Mouse (Mus musculus) hindbrain, embryonic 15.5 days (tissue): ENCODE measurements around the gene Hist1h3a. TPM values are rescaled to one million over a fixed set of nuclear protein-coding genes. Genes with fewer than 3 reads are reported as not detected.
"Not testable (repeated sequence)": the region's sequence is repeated elsewhere in the genome, so short reads cannot be mapped to it uniquely, and the experiment has no call there.

Source experiments
- ATAC-seq: fragments of 200-750 bp; cut with Nextera tagmentation; 2 replicates; pipeline ENCODE4 v1.8.0; 2017; ENCODE audit warnings: low read depth, moderate number of reproducible peaks, moderate TSS enrichment; ENCODE audit not compliant: low FRiP score
- H3K27ac ChIP-seq: fragments of 300-500 bp; sonication (generic); replicated peaks from 2 replicates; pipeline ENCODE4 v1.5.1; 2015; ENCODE audit warnings: mild to moderate bottlenecking, inconsistent platforms
- H3K27me3 ChIP-seq: fragments of 300-500 bp; sonication (generic); 2 replicates; pipeline ENCODE4 v1.6.1; 2015; ENCODE audit warnings: control low read depth, inconsistent platforms
- H3K36me3 ChIP-seq: fragments of 300-500 bp; sonication (generic); 2 replicates; pipeline ENCODE4 v1.6.1; 2015; ENCODE audit warnings: control low read depth, inconsistent platforms
- H3K4me1 ChIP-seq: fragments of 300-500 bp; sonication (generic); replicated peaks from 2 replicates; pipeline ENCODE4 v1.6.1; 2015; ENCODE audit warnings: control low read depth, inconsistent platforms
- H3K4me2 ChIP-seq: fragments of 300-500 bp; sonication (generic); 2 replicates; pipeline ENCODE4 v1.6.1; 2015; ENCODE audit warnings: moderate library complexity, mild to moderate bottlenecking, inconsistent platforms
- H3K4me3 ChIP-seq: fragments of 300-500 bp; sonication (generic); 2 replicates; pipeline ENCODE4 v1.5.1; 2015; ENCODE audit warnings: mild to moderate bottlenecking, inconsistent platforms
- H3K9ac ChIP-seq: fragments of 300-500 bp; sonication (generic); 2 replicates; pipeline ENCODE4 v1.6.1; 2015; ENCODE audit warnings: inconsistent platforms
- H3K9me3 ChIP-seq: fragments of 300-500 bp; sonication (generic); 2 replicates; pipeline ENCODE4 v1.6.1; 2016; ENCODE audit warnings: control low read depth, inconsistent platforms
- WGBS: fragments of 180-500 bp; shearing (Covaris S2); methylation state at CpG from one replicate; pipeline ENCODE4 v1.1.7; 2015; 5-methylcytosine and 5-hydroxymethylcytosine counted together
- polyA plus RNA-seq: library from polyadenylated mRNA; unstranded; fragments of >200 nt; fragmentation: Nextera tagmentation; extraction: Ambion mirVana; gene quantifications from 2 replicates; pipeline ENCODE4 v1.2.1, GENCODE M21; 2015

Gene Hist1h3a
- polyA plus RNA-seq, 1 experiment from 2014 or later = 0.35 TPM

DNA sequence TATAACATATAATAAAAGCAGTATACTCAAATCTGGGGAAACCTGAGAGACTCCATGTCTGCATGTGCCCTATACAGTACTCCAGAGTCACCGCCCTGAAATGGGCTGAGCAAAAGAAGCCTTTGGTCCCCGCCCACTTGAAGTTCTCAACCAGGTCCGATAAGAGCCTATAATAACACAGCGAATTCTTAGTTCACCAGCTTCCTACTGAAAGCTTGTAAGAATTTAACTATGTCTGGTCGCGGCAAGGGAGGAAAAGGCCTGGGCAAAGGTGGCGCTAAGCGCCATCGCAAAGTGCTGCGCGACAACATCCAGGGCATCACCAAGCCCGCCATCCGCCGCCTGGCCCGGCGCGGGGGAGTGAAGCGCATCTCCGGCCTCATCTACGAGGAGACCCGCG lies 5.4 kb downstream of the Hist1h3a start, which contains the start of gene Hist1h4b:
TSS of gene Hist1h4b (plus strand) at position 224 of the 400 bp plus-strand sequence.
- Histone ChIP-seq H3K4me3 (peak within 1 kb of the TSS; percentile 42), H3K36me3 (no peaks in the 10 kb centered on the region), H3K4me1 (peaks cover 24% of the 10 kb centered on the region), H3K27ac (peak within 1 kb of the TSS; percentile 90), H3K9me3 (no peaks in the 10 kb centered on the region), H3K27me3 (no peaks in the 10 kb centered on the region), H3K4me2 (peak within 1 kb of the TSS; percentile 73), H3K9ac (peak within 1 kb of the TSS; percentile 28)
- under 1% methylated on average over 20 of the region's 22 CpGs for WGBS
- peak; percentile 78 for ATAC-seq

DNA sequence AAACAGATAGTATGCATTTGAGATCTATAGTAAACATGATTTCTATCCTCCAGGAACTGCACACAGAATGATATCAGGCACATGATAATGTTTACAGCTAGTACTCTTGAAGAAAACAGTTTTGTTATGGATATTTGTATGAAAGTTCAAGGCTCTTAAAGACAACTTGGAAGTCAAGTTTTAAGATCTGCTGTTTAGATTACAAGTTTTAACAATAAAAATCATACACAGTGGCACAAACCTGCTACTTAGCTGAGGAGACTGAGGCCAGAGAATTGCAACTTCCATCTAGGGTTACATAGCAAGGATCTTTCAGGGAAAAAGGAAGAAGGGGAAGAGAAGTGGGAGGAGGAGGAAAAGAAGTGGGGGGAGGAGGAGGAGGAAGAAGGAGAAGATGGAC lies 7.2 kb downstream of the Hist1h3a start:
- no peaks in the 10 kb centered on the region for H3K9me3 ChIP-seq
- peaks cover 19% of the 10 kb centered on the region for H3K4me1 ChIP-seq
- no peaks in the 10 kb centered on the region for H3K27me3 ChIP-seq
- no peak overlapping the region for H3K4me2 ChIP-seq
- H3K36me3 ChIP-seq = no peaks in the 10 kb centered on the region
- no peak overlapping the region for H3K4me3 ChIP-seq
- no peak overlapping the region for H3K9ac ChIP-seq
- no peak overlapping the region for H3K27ac ChIP-seq
- no peak for ATAC-seq

DNA sequence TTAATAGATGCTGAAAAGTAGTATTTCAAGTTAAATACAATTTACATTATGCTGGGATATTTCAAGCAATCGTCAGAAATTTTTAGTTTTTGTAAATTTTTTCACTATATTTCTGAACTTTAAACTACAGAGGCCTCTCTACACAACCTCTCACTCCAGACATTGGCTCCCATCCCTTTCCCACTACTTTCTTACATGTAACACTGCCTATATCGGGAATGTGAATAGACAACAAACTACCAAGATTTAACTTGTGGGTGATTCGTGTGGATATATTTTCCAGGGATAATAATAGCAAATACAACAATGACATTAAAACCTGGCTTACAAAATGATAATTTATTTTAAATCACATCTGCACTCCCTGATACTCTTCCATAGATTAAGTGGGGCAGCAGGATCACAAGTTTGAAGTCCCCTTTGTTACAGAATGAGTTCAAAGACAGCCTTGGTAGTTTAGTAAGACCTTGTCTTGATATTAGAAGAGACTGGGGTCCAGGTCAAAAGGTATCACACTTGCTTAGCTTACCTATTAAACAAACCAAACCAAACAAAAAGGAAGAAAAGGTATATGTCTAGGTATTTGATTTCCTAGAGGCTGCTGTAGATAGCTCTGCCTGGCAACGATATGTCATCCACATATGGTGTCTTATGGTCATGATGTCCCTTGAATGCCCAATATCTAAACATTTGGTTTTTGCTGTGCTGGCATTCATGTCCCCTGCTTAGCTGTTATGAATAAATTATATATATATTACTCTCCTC lies 8.7 kb downstream of the Hist1h3a start:
- H3K27ac ChIP-seq = no peak overlapping the region
- no peaks in the 10 kb centered on the region for H3K27me3 ChIP-seq
- no peaks in the 10 kb centered on the region for H3K9me3 ChIP-seq
- H3K36me3 ChIP-seq = no peaks in the 10 kb centered on the region
- no peak overlapping the region for H3K9ac ChIP-seq
- H3K4me1 ChIP-seq = peaks cover 15% of the 10 kb centered on the region
- no peak for ATAC-seq
- WGBS = 64% methylated on average over 4 of the region's 4 CpGs
- H3K4me2 ChIP-seq = 0 out of 2 replicates have a peak overlapping the region, but pooled peaks have one; percentile 87
- no peak overlapping the region for H3K4me3 ChIP-seq

- Histone ChIP-seq H3K9ac (0 out of 2 replicates have a peak overlapping the region, but pooled peaks have one; percentile 19), H3K27me3 (no peaks in the 10 kb centered on the region), H3K4me3 (peak overlapping the region; percentile 19), H3K27ac (no peak overlapping the region), H3K4me2 (peak overlapping the region; percentile 87), H3K4me1 (peaks cover 21% of the 10 kb centered on the region), H3K36me3 (no peaks in the 10 kb centered on the region), H3K9me3 (no peaks in the 10 kb centered on the region)
- ATAC-seq = no peak
- WGBS = 3% methylated on average over 6 of the region's 6 CpGs
Measured at GRCm38 (mm10) chr13:23752742-23753172, 9.4 kb downstream of the Hist1h3a start.

DNA sequence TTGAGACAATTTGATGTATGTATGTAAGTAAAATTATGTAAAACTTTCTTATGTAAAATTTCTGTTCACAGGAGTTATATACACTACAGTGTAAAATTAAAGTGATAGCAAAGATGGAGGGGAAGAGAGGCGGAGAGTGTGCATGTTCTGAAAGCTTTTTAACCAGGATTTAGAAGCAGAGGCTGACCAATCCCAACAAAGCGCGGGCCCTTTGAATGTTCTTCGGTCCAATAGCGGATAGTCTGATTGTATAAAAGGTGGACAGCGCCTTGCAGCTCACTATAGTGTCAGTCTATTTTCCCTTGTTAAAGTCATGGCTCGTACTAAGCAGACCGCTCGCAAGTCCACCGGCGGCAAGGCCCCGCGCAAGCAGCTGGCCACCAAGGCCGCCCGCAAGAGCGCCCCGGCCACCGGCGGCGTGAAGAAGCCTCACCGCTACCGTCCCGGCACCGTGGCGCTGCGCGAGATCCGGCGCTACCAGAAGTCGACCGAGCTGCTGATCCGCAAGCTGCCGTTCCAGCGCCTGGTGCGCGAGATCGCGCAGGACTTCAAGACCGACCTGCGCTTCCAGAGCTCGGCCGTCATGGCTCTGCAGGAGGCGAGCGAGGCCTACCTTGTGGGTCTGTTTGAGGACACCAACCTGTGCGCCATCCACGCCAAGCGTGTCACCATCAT lies 10.0 kb downstream of the Hist1h3a start, which contains the start of gene Hist1h3b:
TSS of gene Hist1h3b (plus strand) at position 201 of the 675 bp plus-strand sequence.
- peak within 1 kb of the TSS; percentile 46 for H3K9ac ChIP-seq
- peaks cover 21% of the 10 kb centered on the region for H3K4me1 ChIP-seq
- H3K36me3 ChIP-seq, H3K9me3 ChIP-seq, H3K27me3 ChIP-seq: not testable (repeated sequence)
- peak; percentile 83 for ATAC-seq
- peak within 1 kb of the TSS; percentile 94 for H3K27ac ChIP-seq
- 1% methylated on average over 22 of the region's 47 CpGs for whole genome bisulfite sequencing
- peak within 1 kb of the TSS; percentile 45 for H3K4me3 ChIP-seq
- peak within 1 kb of the TSS; percentile 87 for H3K4me2 ChIP-seq

GRCm38 (mm10) chr13:23751478-23751956 lies 10.7 kb downstream of the Hist1h3a start:
- H3K27ac ChIP-seq = peak overlapping the region; percentile 94
- H3K4me2 ChIP-seq = peak overlapping the region; percentile 87
- peak overlapping the region; percentile 46 for H3K9ac ChIP-seq
- H3K9me3 ChIP-seq = no peaks in the 10 kb centered on the region
- WGBS = 1% methylated on average over 11 of the region's 11 CpGs
- no peak for ATAC-seq
- H3K36me3 ChIP-seq = no peaks in the 10 kb centered on the region
- H3K4me3 ChIP-seq = peak overlapping the region; percentile 45
- H3K27me3 ChIP-seq = no peaks in the 10 kb centered on the region
- H3K4me1 ChIP-seq = peaks cover 23% of the 10 kb centered on the region

- not testable (repeated sequence) for H3K36me3 ChIP-seq, H3K9me3 ChIP-seq, H3K27me3 ChIP-seq
- Histone ChIP-seq H3K4me3 (peak within 1 kb of the TSS; percentile 45), H3K27ac (peak within 1 kb of the TSS; percentile 94), H3K4me2 (peak within 1 kb of the TSS; percentile 87), H3K9ac (peak within 1 kb of the TSS; percentile 46), H3K4me1 (peaks cover 23% of the 10 kb centered on the region)
- peak; percentile 70 for ATAC-seq
- WGBS = under 1% methylated on average over 32 of the region's 47 CpGs
Measured at GRCm38 (mm10) chr13:23750839-23751477, 11.2 kb downstream of the Hist1h3a start, which contains the start of gene Hist1h2ab. Hist1h2ab (plus strand) TSS chr13:23751126.

DNA sequence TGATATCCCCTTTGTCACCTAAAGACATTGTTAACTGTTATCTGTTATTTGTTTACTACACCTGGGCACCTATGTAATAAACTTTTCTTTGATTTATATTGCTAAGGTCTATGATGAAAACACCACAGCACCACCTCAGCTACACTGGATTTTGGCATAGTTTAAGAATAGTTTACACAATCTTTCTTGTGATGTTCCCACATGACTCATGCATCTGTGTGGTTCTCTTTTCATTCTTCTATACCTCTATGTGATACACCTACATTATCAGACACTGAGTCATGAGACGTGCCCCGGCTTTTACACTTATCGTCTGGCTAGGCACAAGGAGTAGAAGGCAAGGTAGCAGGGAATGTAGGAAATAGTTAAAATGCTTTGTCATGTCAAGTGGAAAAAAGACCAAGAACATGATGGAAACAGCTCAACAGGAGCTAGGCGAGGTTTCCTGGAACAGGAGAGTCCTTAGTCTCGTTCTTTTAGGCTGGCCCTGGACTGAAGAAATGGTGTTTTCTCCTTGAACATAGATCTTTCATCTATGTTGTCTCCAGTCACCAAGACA lies 12.5 kb downstream of the Hist1h3a start:
- 89% methylated on average over 5 of the region's 5 CpGs for WGBS
- ATAC-seq = no peak
- H3K27me3 ChIP-seq = no peaks in the 10 kb centered on the region
- H3K4me1 ChIP-seq = peaks cover 26% of the 10 kb centered on the region
- no peak overlapping the region for H3K27ac ChIP-seq
- H3K36me3 ChIP-seq = no peaks in the 10 kb centered on the region
- H3K9me3 ChIP-seq = no peaks in the 10 kb centered on the region
- H3K4me3 ChIP-seq = no peak overlapping the region
- no peak overlapping the region for H3K4me2 ChIP-seq
- H3K9ac ChIP-seq = no peak overlapping the region

DNA sequence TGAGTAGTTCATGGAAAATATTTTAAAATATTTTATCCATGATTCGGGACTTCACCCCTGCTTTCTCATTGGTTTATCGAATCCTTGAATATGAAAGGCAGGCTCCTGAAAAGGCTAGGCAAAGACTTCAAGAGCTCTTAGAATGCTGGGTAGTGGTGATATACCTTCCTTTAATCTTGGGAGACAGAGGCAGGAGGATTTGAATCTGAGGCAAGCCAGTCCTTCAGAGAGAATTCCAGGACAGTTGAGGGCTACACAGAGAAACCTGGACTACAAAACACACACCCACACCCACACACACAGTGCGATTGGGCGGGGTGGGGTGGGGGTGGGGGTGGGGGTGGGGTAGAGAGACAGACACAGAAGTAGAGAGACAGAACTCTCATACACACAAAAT lies 14.3 kb downstream of the Hist1h3a start:
- H3K27ac ChIP-seq = no peak overlapping the region; the same call in 1 of the 2 replicates

DNA sequence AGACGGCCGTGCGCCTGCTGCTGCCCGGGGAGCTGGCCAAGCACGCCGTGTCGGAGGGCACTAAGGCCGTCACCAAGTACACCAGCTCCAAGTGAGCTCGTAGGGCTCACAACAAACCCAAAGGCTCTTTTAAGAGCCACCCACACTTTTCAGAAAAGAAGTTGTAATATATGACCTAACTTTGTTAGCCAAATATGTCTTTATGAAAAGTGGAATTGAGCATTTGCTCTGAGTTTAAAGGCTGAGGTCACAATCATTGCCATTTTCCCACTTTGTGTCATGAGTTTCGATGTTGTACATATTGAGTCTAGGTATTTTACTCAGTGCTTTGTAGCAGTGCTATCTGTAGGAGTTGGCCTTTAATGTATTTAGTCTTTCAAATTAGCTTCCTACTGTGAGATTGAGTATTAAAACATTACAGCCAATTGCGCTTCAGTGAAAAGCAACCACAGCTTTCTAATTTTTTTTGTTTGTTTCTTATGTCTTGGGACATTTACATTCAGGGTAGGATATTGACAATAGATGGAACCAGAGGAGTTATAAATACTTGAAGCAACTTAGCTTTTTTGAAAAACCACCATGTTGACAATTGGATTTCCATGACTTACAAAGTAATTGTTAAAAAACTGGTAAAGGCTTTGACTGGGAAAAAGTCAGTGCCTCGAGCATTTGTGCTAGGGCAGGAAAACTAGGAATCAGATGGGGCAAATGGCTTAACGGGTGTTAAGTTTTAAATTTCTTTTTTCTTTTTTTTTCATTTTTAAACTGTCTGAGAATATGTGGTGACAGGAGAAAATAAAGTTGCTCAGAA lies 14.9 kb downstream of the Hist1h3a start:
- H3K27ac ChIP-seq = peak overlapping the region; percentile 98
- 3% methylated on average over 13 of the region's 13 CpGs for WGBS
- H3K36me3 ChIP-seq = no peaks in the 10 kb centered on the region
- peak overlapping the region; percentile 92 for H3K4me2 ChIP-seq
- ATAC-seq = no peak
- peak overlapping the region; percentile 44 for H3K9ac ChIP-seq
- H3K27me3 ChIP-seq = no peaks in the 10 kb centered on the region
- H3K4me3 ChIP-seq = peak overlapping the region; percentile 46
- H3K9me3 ChIP-seq = no peaks in the 10 kb centered on the region
- H3K4me1 ChIP-seq = peaks cover 21% of the 10 kb centered on the region

More for the DNA sequence above, 14.3 kb downstream of the Hist1h3a start:
- Histone ChIP-seq H3K9ac (no peak overlapping the region), H3K36me3 (no peaks in the 10 kb centered on the region), H3K4me3 (no peak overlapping the region), H3K4me1 (peaks cover 25% of the 10 kb centered on the region), H3K9me3 (no peaks in the 10 kb centered on the region), H3K4me2 (no peak overlapping the region), H3K27me3 (no peaks in the 10 kb centered on the region)
- ATAC-seq = no peak
- 5% methylated on average over 4 of the region's 4 CpGs for WGBS
